Mouse (Mus musculus) midbrain, embryonic 12.5 days (tissue): ENCODE data around the gene Prtn3. TPM values are rescaled to one million over a fixed set of nuclear protein-coding genes. Genes with fewer than 3 reads are reported as not detected.
"Not testable (repeated sequence)": the region's sequence is repeated elsewhere in the genome, so short reads cannot be mapped to it uniquely, and the experiment has no call there.

Source experiments
- ATAC-seq: fragments of 200-750 bp; cut with Nextera tagmentation; 2 replicates; pipeline ENCODE4 v1.8.0; 2017; ENCODE audit warnings: low read depth, moderate TSS enrichment, moderate library complexity; ENCODE audit not compliant: low FRiP score
- H3K27ac ChIP-seq: fragments of 300-500 bp; sonication (generic); replicated peaks from 2 replicates; pipeline ENCODE4 v1.5.1; 2016; ENCODE audit warnings: mild to moderate bottlenecking
- H3K27me3 ChIP-seq: fragments of 300-500 bp; sonication (generic); 2 replicates; pipeline ENCODE4 v1.6.1; 2016; ENCODE audit warnings: mild to moderate bottlenecking
- H3K36me3 ChIP-seq: fragments of 300-500 bp; sonication (generic); 2 replicates; pipeline ENCODE4 v1.6.1; 2016
- H3K4me1 ChIP-seq: fragments of 300-500 bp; sonication (generic); 2 replicates; pipeline ENCODE4 v1.6.1; 2016
- H3K4me2 ChIP-seq: fragments of 300-500 bp; sonication (generic); replicated peaks from 2 replicates; pipeline ENCODE4 v1.6.1; 2016; ENCODE audit warnings: mild to moderate bottlenecking, moderate library complexity
- H3K4me3 ChIP-seq: fragments of 300-500 bp; sonication (generic); 2 replicates; pipeline ENCODE4 v1.5.1; 2016; ENCODE audit warnings: mild to moderate bottlenecking
- H3K9ac ChIP-seq: fragments of 300-500 bp; sonication (generic); replicated peaks from 2 replicates; pipeline ENCODE4 v1.6.1; 2016; ENCODE audit warnings: mild to moderate bottlenecking, moderate library complexity
- H3K9me3 ChIP-seq: fragments of 300-500 bp; sonication (generic); 2 replicates; pipeline ENCODE4 v1.6.1; 2016; ENCODE audit warnings: mild to moderate bottlenecking
- WGBS: fragments of 180-500 bp; shearing (Covaris S2); methylation state at CpG from one replicate; pipeline ENCODE4 v1.1.7; 2016; 5-methylcytosine and 5-hydroxymethylcytosine counted together
- polyA plus RNA-seq: library from polyadenylated mRNA; unstranded; fragments of >200 nt; fragmentation: Nextera tagmentation; extraction: Ambion mirVana; gene quantifications from 2 replicates; pipeline ENCODE4 v1.2.1, GENCODE M21; 2016

Gene Prtn3
- polyA plus RNA-seq, 1 experiment from 2014 or later = 14.3 TPM

DNA sequence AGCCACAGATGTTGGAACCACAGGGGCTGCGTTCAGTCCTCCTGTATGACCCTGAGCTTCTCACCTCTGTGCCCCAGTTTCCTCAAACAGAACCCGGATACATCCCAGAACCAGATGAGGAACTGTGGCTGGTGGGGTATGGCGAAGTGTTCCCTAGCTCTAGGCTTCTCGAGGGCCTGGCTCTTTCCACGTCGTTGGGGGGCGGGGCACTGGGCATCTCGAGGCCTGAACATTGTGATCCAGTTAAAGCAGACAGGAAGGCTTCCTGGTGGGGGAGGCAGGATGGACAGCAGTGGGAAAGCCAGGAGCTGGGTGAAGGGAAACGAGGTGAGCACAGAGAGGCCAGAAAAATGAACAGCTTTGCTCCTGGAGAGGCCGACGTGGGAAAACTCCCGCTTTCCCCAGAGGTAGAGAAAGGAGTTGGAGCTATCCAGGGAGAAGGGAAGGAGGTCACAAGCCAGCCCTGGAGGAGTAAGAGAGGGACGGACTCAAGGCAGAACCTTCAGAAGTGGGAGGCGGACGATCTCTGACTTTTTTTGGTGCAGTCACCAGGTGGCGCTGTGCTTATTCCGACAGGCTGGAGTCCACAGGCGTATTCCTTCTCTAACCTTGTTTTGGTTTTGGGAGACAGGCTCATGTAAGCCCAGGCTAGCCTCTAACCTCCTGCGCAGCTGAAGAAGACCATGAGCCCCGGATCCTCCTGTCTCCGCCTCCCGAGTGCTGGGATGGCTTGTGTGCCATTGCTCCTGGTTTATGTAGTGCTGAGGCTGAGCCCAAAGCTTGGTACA lies 9.2 kb downstream of the Prtn3 start:
- Histone ChIP-seq H3K9ac (no peak overlapping the region), H3K4me2 (no peak overlapping the region), H3K27ac (no peak overlapping the region), H3K4me1 (peaks cover 12% of the 10 kb centered on the region), H3K4me3 (no peak overlapping the region), H3K9me3 (no peaks in the 10 kb centered on the region), H3K36me3 (no peaks in the 10 kb centered on the region), H3K27me3 (peaks cover 42% of the 10 kb centered on the region)
- 17% methylated on average over 22 of the region's 22 CpGs for WGBS
- peak; percentile 41; the same call in 1 of the 2 replicates for ATAC-seq

DNA sequence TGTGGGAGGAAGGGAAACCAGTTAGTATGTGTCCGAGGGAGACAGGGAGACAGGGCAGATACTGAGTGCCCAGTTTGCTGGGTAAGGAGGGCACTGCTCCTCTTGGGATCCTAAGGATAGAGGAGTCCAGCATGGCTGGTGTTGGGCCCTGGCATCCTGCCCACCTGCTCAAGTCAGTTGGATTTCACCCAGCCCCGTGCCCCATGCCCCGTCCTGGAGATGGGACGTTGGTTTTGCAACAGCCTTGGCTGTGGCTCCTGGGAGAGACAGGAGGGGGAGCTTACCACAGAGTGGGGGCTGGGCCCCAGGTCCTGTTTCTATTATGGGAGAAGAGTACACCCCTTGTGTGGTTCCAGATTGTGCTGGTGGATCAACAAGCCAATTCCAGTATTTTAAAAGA lies 10.2 kb downstream of the Prtn3 start:
- Histone ChIP-seq H3K9me3 (no peaks in the 10 kb centered on the region), H3K4me1 (peaks cover 10% of the 10 kb centered on the region), H3K4me3 (no peak overlapping the region), H3K27ac (no peak overlapping the region), H3K4me2 (no peak overlapping the region), H3K9ac (no peak overlapping the region), H3K27me3 (peaks cover 41% of the 10 kb centered on the region), H3K36me3 (no peaks in the 10 kb centered on the region)
- ATAC-seq = no peak
- 80% methylated on average over 4 of the region's 4 CpGs for WGBS

DNA sequence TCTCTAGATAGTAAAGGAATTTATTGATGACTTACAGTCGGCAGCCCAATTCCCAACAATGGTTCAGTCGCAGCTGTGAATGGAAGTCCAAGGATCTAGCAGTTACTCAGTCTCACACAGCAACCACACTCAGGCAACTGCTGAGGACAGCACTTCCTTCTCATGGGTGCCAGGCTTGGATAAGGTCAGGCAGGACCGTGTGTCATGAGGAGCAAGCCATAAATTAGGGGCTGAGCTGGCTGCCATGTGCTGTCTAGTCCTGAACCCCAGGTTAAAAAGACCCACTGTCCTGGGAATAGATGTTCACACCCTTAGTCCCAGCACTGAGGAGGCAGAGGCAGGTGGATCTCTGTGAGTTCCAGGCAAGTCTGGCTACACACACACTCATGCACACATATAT lies 10.7 kb downstream of the Prtn3 start:
- not testable (repeated sequence) for H3K36me3 ChIP-seq, ATAC-seq, H3K4me3 ChIP-seq, H3K9me3 ChIP-seq, H3K27ac ChIP-seq, H3K4me2 ChIP-seq, H3K4me1 ChIP-seq, H3K9ac ChIP-seq
- 85% methylated on average over 3 of the region's 3 CpGs for WGBS
- peaks cover 38% of the 10 kb centered on the region for H3K27me3 ChIP-seq

DNA sequence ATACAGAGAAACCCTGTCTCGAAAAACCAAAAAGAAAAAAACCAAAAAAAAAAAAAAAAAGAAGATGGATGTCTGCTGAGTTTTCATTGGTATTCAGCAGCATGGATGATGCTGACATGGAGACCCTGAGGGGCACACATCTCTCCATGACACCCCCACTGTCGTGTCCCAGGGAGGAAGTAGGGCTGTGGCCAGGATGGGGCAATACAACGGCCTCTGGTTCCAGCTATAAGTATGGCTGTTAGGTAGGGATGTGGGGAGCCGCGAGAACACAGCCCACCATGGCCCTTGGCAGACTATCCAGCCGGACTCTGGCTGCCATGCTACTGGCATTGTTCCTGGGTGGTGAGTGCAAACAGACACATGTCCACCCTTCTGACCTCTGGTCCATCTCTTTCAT lies 11.8 kb downstream of the Prtn3 start, which contains the start of gene Elane:
TSS of gene Elane (plus strand) at position 194 of the 400 bp plus-strand sequence.
- WGBS = 81% methylated on average over 6 of the region's 6 CpGs
- no peak within 1 kb of the TSS for H3K4me3 ChIP-seq
- H3K4me2 ChIP-seq = no peak within 1 kb of the TSS
- ATAC-seq = no peak
- H3K27ac ChIP-seq = no peak within 1 kb of the TSS
- H3K27me3 ChIP-seq = peaks cover 38% of the 10 kb centered on the region
- no peaks in the 10 kb centered on the region for H3K36me3 ChIP-seq
- H3K4me1 ChIP-seq = peaks cover 10% of the 10 kb centered on the region
- no peaks in the 10 kb centered on the region for H3K9me3 ChIP-seq
- no peak within 1 kb of the TSS for H3K9ac ChIP-seq

DNA sequence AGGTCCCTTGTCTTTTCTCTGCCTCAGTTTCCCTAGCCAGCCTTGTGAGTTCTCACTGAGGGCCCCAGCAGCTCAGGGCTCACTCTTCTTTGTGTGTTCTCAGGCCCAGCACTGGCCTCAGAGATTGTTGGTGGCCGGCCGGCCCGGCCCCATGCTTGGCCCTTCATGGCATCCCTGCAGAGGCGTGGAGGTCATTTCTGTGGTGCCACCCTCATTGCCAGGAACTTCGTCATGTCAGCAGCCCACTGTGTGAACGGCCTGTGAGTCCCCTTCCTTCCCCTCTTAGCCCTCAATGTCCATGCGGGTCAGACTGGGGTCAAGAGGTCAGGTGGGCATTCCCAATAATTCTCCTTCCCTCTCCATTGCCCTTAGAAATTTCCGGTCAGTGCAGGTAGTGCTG lies 12.3 kb downstream of the Prtn3 start:
- Histone ChIP-seq H3K9ac (no peak overlapping the region), H3K4me2 (no peak overlapping the region), H3K9me3 (no peaks in the 10 kb centered on the region), H3K4me1 (peaks cover 10% of the 10 kb centered on the region), H3K4me3 (no peak overlapping the region), H3K36me3 (no peaks in the 10 kb centered on the region), H3K27ac (no peak overlapping the region), H3K27me3 (peaks cover 38% of the 10 kb centered on the region)
- 81% methylated on average over 8 of the region's 8 CpGs for WGBS
- ATAC-seq = no peak

DNA sequence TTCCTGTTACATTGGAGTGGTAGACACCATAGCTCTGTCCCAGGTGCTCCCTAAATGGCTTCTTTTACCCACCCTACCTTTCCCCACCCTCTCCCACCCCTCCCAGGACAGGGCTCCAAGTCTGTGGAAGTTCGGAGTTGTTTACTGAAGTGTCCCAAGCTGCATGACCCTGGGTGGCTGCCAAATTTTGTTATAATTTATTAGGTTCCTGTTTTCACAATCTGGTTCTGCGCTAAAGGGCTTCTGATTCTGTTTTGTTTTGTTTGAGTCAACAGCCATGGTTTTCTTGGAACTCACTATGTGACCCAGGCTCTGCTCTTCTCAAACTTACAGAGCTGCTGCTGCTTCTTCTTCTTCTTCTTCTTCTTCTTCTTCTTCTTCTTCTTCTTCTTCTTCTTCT lies 15.1 kb downstream of the Prtn3 start:
- 98% methylated on average over 2 of the region's 2 CpGs for WGBS
- H3K27ac ChIP-seq = no peak overlapping the region
- H3K4me2 ChIP-seq = no peak overlapping the region

DNA sequence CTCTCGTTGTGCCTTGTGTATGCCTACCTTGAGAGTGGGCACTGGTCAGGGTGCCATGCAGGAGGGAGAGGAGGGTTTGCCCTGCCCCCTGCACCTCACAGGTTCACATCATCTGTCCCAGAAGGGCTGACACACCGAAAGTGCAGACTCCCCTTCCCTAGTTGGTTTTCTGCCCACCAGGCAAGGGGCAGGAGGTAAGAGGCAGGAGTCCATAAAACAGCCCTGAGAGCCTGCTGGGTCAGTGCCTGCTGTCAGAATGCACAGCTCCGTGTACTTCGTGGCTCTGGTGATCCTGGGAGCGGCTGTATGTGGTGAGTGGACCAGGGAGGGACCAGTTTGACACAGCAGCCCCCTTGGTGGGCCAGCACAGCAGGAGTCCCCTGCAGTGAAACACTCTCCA lies 16.4 kb downstream of the Prtn3 start, which contains the start of gene Cfd:
TSS of gene Cfd (plus strand) at position 184 of the 400 bp plus-strand sequence.
- no peak within 1 kb of the TSS for H3K9ac ChIP-seq
- no peaks in the 10 kb centered on the region for H3K9me3 ChIP-seq
- H3K4me3 ChIP-seq = no peak within 1 kb of the TSS
- H3K4me2 ChIP-seq = no peak within 1 kb of the TSS
- WGBS = 39% methylated on average over 5 of the region's 5 CpGs
- peaks cover 13% of the 10 kb centered on the region for H3K36me3 ChIP-seq
- no peak within 1 kb of the TSS for H3K27ac ChIP-seq
- peaks cover 26% of the 10 kb centered on the region; the same call in 1 of the 2 replicates for H3K27me3 ChIP-seq
- H3K4me1 ChIP-seq = no peaks in the 10 kb centered on the region
- ATAC-seq = no peak

More for the DNA sequence above, 15.1 kb downstream of the Prtn3 start:
- H3K36me3 ChIP-seq = peaks cover 3% of the 10 kb centered on the region; the same call in 1 of the 2 replicates
- no peak overlapping the region for H3K9ac ChIP-seq
- peaks cover 26% of the 10 kb centered on the region for H3K27me3 ChIP-seq
- ATAC-seq = no peak
- no peak overlapping the region for H3K4me3 ChIP-seq
- no peaks in the 10 kb centered on the region for H3K4me1 ChIP-seq
- no peaks in the 10 kb centered on the region for H3K9me3 ChIP-seq

DNA sequence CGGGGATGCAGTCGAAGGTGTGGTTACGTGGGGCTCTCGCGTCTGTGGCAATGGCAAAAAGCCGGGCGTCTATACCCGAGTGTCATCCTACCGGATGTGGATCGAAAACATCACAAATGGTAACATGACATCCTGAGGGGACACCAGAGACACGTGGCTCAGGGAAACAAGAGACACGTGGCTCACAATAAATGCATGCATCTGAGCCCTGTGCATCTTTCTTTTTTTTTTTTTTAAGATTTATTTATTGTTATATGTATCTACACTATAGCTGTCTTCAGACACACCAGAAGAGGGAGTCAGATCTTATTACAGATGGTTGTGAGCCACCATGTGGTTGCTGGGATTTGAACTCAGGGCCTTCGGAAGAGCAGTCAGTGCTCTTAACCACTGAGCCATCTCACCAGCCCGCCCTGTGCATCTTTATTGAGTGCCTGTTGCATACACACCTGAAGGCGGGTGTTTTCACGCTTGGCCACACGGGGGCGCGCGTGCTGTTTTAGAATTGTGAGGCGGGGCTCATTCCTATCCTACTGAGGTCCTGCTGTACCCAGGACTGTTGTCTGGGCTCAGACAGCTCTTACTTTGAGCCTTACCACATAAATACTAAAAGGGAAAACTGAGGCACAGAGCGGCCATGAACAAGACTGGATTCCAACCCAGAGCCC lies 18.3 kb downstream of the Prtn3 start:
- peaks cover 27% of the 10 kb centered on the region; the same call in 1 of the 2 replicates for H3K27me3 ChIP-seq

DNA sequence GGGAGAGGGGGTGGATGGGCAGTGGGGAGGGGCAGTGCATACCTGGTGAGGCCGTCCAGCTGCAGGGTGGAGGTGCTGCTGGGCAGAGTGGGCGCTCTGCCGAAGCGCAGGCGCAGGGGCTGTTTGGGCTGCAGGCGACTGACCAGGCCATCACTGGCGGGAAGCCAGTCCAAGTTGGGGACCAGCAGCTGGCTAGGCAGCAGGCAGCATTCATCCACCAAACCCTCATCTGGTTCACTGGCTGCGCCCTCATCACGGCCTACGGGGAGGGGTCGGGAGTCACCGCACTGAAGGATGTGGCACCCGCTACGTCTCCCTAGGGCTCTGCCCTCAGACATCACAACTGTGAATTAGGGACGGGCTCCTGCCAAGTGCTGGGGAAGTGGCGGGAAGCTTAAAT lies 22.0 kb downstream of the Prtn3 start:
- Histone ChIP-seq H3K9me3 (no peaks in the 10 kb centered on the region), H3K4me2 (no peak overlapping the region), H3K27ac (no peak overlapping the region), H3K36me3 (peaks cover 51% of the 10 kb centered on the region), H3K9ac (no peak overlapping the region), H3K4me3 (no peak overlapping the region), H3K4me1 (peaks cover 9% of the 10 kb centered on the region), H3K27me3 (peaks cover 37% of the 10 kb centered on the region)
- 93% methylated on average over 16 of the region's 16 CpGs for WGBS
- no peak for ATAC-seq

More for the DNA sequence above, 18.3 kb downstream of the Prtn3 start:
- not testable (repeated sequence) for H3K27ac ChIP-seq, H3K4me3 ChIP-seq, H3K9me3 ChIP-seq, H3K4me2 ChIP-seq, H3K4me1 ChIP-seq, H3K9ac ChIP-seq
- ATAC-seq = peak; percentile 47; the same call in 1 of the 2 replicates
- WGBS = 44% methylated on average over 22 of the region's 22 CpGs
- H3K36me3 ChIP-seq = peaks cover 32% of the 10 kb centered on the region

DNA sequence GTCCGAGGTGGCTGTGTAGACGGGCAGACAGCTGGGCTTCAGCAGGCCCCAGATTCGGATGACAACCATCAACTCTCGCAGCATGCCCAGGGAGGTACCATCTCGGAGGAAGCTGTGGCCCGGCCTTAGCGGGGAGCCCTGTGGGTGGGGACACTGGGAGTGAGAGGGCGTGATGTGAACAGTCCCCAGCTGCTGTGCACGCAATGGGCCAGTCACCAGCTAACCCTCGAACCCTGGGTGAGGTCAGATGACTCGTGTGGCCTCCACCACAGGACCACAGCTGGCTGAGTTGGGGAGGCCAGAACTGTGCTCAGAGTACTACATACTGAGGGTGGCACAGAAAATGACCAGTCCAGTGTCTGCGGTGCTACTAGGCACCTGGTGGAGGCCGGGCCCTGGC lies 22.5 kb downstream of the Prtn3 start:
- Histone ChIP-seq H3K9me3 (no peaks in the 10 kb centered on the region), H3K27me3 (peaks cover 32% of the 10 kb centered on the region), H3K27ac (no peak overlapping the region), H3K4me2 (no peak overlapping the region), H3K36me3 (peaks cover 51% of the 10 kb centered on the region), H3K9ac (no peak overlapping the region), H3K4me1 (peaks cover 14% of the 10 kb centered on the region), H3K4me3 (no peak overlapping the region)
- 89% methylated on average over 13 of the region's 13 CpGs for WGBS
- ATAC-seq = no peak

DNA sequence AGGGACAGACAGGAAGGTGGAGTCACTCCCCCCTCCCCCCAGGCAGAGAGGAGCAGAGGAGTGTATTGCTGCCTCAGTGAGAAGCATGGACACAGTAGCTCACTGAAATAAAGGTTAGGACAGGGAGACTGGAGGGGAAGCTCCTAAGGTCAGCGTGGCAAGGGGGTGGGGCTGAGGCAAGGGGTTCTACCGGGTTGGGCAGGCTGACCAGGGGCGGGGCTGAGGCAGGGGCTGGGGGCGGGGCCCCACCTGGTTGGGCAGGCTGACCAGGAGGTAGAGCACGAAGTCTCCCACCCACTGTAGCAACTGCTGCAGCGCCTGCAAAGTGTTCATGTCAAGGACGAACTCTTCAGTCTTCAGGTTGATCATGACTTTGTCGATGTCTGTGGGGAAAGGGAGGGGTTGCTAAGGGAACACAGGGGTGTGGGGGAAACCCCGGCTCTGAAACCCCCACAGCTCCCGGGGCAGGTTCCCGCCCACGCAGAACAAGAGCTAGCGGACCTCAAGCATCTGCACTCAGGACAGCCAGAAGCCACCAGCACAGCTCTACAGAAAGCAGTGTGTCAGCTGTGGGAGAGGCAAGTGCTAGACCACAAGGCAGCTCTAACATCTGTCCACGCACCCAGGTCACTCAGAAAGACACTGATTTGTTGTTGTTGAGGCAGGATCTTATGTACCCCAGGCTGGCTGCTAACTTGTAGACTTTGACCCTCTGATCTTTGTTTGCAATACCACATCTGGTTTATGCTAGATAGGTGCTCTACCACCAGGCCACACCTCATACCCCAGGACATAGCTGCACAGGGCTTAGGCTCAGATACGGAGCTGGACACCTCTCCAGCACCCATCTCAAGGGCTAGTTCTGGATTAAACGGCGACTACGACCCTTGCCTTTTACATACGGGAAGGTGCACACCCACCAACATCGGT lies 23.3 kb downstream of the Prtn3 start:
- Histone ChIP-seq H3K27ac (no peak overlapping the region), H3K36me3 (peaks cover 52% of the 10 kb centered on the region), H3K9ac (no peak overlapping the region), H3K9me3 (no peaks in the 10 kb centered on the region), H3K4me3 (no peak overlapping the region), H3K4me2 (no peak overlapping the region), H3K4me1 (peaks cover 14% of the 10 kb centered on the region), H3K27me3 (peaks cover 32% of the 10 kb centered on the region)
- WGBS = 56% methylated on average over 20 of the region's 20 CpGs
- no peak for ATAC-seq
